Mouse (Mus musculus) urinary bladder, postnatal 25 days (tissue): ENCODE data around the gene Hist1h2bl.
"Not testable (repeated sequence)": the region's sequence is repeated elsewhere in the genome, so short reads cannot be mapped to it uniquely, and the experiment has no call there.

ENCODE experiments used
- DNase-seq: peaks from one replicate; pipeline ENCODE4 v3.0.0; 2022; ENCODE audit warnings: low spot score

The Hist1h2bl gene

GRCm38 (mm10) chr13:21722373-21722925 is 6.5 kb upstream of the Hist1h2bl start:
- DNase-seq, result no peak

- not testable (repeated sequence) for DNase-seq
These were observed 5.9 kb upstream of the Hist1h2bl start, which contains the start of gene Hist1h2bm for GRCm38 (mm10) chr13:21721757-21722372. Gene Hist1h2bm (plus strand): TSS chr13:21722044.

- not testable (repeated sequence) for DNase-seq
These were observed 5.3 kb upstream of the Hist1h2bl start for GRCm38 (mm10) chr13:21721107-21721756.

DNA sequence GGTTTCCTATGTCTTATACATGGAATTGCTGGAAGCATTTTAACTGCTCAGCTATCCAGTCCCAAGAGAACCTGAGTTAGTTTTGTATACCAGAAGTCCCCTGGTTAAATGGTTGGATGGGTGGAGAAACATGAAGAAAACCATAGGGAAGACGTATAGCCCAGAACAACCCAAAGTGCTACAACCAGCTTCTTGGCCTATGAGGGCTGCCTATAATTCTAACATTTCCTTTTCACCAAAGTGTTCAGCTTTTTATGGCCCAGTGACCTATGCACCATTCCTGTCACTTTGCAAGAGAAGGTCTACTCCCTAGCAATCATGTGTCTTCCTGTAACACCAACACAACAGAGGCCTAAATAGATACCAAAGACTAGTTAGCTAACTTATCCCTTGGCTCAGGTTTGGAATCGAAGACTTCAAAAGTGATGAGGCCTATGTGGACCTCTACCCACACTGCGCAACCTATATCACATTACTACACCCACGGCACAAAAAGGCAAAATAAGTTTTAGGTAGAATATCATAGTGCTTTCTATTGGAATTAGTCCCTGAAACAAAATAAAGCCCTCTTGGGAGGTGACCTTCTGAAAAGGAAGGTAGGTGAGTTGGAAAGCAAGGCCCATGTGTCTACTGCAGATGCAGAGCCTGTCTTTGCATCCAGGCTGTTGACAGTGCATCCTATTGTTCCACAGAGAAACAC is 2.6 kb upstream of the Hist1h2bl start:
- DNase-seq, result no peak

DNA sequence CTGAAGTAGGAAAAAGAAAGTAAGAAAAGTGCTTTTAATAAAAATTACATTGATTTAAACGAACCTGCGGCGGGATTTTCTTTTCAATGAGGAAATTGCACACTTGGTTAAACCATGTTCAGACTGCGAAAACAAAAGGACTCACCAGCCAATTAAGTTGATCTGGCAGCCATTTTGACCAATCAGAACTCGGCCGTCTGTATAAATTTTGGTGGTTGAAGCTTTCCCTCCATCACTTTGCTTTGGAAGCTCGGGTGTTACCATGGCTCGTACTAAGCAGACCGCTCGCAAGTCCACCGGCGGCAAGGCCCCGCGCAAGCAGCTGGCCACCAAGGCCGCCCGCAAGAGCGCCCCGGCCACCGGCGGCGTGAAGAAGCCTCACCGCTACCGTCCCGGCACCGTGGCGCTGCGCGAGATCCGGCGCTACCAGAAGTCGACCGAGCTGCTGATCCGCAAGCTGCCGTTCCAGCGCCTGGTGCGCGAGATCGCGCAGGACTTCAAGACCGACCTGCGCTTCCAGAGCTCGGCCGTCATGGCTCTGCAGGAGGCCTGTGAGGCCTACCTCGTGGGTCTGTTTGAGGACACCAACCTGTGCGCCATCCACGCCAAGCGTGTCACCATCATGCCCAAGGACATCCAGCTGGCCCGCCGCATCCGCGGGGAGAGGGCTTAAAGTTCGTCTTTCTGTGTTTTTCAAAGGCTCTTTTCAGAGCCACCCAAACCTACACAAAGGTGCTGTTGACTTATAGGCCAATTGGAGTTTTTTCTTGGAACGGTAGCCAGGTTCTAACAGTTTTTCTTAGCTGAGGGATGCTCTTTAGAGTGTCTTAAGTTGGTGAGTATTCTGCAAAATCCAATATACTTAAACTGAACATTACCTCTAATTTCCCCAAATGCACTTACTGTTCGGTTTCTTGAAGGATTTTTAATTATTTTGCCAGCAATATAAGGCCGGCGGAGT is 1.7 kb upstream of the Hist1h2bl start, which contains the start of gene Hist1h3h:
TSS of gene Hist1h3h (plus strand) at position 263 of the 961 bp plus-strand sequence.
- peak; percentile 54 for DNase-seq

DNA sequence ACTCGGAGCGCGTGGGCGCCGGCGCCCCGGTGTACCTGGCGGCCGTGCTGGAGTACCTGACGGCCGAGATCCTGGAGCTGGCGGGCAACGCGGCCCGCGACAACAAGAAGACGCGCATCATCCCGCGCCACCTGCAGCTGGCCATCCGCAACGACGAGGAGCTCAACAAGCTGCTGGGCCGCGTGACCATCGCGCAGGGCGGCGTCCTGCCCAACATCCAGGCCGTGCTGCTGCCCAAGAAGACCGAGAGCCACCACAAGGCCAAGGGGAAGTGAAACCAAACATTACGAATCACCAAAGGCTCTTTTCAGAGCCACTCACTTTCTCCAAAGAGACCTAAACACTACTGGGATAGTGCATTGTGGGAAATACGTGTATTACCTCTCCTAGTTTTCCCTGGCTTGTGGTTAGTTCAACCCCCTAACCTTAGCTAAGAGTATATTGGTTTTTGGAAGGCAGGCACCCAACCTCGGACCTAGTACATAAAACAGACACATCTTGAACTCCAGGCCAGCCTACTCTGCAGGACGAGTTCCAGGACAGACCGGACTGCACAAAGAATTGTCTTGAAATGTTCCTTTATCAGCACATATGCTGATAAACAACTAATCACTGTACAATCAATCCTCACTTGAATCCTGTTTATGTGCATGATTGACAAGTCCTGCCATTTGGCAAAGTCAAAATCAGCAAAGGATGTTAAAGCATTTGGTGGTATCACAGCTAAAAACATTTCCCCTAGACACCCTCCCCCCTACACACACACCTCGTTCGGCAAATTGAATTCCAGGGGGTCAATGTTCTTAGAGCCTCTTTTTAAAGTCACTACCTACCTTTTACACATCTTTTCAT is 823 bp upstream of the Hist1h2bl start:
- DNase-seq, result not testable (repeated sequence)

DNA sequence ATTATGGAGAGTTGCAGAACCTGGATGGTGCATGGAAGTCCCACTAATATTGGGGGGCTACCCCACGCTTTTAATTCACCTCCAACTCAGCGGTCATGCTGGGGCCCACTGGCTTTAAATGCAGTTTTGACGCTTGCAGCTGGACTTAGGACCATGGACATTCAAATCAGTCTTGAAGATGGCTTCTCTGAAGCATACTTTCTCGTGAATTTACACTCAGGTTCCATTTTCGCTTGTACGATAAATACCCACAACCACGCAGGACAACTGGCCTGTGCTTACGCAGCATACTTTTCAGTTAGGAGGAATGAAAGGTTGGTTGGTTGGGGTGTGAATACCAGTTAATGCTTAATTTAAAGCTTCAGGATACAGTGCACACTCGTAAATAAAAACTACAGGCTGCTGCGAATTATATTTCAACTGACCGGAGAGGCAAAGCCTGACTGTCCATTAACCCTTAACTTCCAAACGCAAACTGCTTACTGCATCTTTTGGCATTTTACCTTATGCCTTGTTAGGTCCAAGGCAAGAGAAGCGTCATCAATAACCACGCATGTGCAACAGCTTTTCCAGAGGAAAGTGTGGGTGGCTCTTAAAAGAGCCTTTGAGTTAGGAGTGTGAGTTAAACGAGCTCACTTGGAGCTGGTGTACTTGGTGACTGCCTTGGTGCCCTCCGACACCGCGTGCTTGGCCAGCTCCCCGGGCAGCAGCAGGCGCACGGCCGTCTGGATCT is 646 bp downstream of the Hist1h2bl start:
- no peak for DNase-seq

- DNase-seq, result peak; percentile 46
These were observed 1.2 kb downstream of the Hist1h2bl start for GRCm38 (mm10) chr13:21714725-21715124.

GRCm38 (mm10) chr13:21711698-21712097 is 4.2 kb downstream of the Hist1h2bl start:
- no peak for DNase-seq

GRCm38 (mm10) chr13:21710821-21711525 is 5.0 kb downstream of the Hist1h2bl start:
- peak; percentile 75 for DNase-seq

DNA sequence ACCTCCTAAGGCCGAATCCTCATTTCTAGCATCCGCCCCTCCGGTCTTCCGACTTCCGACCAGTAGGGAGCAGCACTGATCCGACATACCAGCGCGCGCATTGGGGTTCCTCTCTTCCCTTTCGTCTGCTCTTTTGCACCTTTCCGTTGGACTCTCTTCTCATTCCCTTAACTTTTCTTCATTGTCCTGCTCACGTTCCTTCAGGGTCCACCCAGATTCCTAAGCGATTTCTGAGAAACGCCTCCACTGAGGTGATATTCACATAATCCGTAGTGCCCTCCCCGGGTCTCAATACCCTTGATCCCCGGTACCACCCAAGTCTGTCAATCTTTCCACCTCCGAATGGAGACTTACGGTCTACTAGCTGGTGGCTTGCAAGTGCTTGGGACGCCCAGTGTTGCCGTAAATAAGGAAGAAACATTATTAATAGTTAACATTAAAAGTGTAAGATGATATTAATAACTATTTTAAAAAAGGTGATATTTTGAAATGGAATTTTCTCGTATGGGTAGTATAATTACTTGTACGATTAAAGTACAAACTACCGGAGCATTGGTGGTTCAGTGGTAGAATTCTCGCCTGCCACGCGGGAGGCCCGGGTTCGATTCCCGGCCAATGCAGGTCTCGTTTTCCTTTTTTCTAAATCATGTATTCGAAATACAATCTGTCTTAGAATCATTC is 5.8 kb downstream of the Hist1h2bl start:
- peak; percentile 85 for DNase-seq

GRCm38 (mm10) chr13:21706669-21707068 is 9.3 kb downstream of the Hist1h2bl start:
- DNase-seq, result no peak

DNA sequence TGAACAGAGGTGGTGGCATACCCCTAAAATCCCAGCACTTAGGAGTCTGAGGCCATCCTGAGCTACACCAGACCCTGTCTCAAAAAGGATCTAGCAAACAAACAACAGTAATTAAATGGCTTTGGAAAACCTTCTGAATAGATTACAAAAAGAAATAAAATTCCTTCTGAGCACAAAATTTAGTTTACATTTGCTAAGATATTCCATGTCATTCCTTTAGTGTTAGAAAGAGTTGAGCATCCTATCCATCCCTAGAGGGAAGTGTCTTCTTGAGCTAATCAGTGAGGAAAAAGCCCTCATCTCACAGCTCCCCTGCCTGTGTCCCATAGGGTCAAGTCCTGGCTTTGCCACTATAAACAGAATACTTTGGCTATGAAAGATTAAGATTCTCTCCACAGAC is 18.1 kb downstream of the Hist1h2bl start, which contains the start of gene Olfr1359:
TSS of gene Olfr1359 (plus strand) at position 301 of the 400 bp plus-strand sequence.
- no peak for DNase-seq

GRCm38 (mm10) chr13:21677305-21677704 is 38.6 kb downstream of the Hist1h2bl start, which contains the start of gene Olfr1360:
Gene Olfr1360 (minus strand): TSS chr13:21677405.
- DNase-seq, result no peak
